Mouse (Mus musculus): ENCODE data around the gene Plcb3. TPM values are rescaled to one million over a fixed set of nuclear protein-coding genes. Genes with fewer than 3 reads are reported as not detected.
A peak's percentile ranks its signal among the peaks of the same experiment; 100 is the strongest.

Gene Plcb3
- polyA plus RNA-seq, 1 experiment from 2014 or later, result 50.6 TPM

DNA sequence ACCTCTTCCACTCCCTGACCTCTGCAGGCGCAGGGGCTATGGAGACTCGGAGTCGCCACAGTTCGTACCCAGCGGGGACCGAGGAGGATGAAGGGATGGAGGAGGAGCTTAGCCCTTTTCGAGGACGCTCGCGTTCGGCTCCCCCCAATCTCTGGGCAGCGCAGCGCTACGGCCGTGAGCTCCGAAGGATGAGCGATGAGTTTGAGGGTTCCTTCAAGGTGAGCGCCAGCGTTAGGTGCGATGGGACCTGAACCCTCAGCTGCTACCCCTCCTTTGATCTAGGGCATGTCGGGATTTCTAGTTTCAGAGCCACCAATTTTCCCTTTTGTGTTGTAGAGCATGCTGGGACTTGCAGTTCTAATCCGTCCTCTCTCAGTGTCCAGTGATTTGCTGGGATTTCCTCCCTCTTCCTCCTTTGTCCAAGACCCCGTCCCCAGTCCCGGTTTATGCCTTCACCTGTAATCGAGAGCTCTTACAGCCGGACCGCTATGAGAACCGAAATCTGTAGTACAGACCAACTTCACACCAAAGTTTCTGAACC, 25.6 kb downstream of the Plcb3 start:
- Histone ChIP-seq H3K4me2 (replicated peaks; ENCODE audit: low read depth, low read length) (peak overlapping the region; percentile 93), H3K4me1 (ENCODE audit: control insufficient read depth, insufficient read depth, low read length) (peaks cover 20% of the 10 kb centered on the region), H3K4me3 (ENCODE audit: low read depth, low read length) (peak overlapping the region; percentile 57), H3K27me3 (ENCODE audit: control insufficient read depth, insufficient read depth, low read length) (no peaks in the 10 kb centered on the region), H3K36me3 (ENCODE audit: control insufficient read depth, insufficient read depth, low read length) (peaks cover 21% of the 10 kb centered on the region), H3K27ac (ENCODE audit: low read length) (peak overlapping the region; percentile 97), H3K9me3 (ENCODE audit: control insufficient read depth, low read depth, low read length) (no peaks in the 10 kb centered on the region), H3K9ac (replicated peaks; ENCODE audit: low read depth, low read length) (peak overlapping the region; percentile 61)
- ATAC-seq (ENCODE audit: insufficient number of reproducible peaks, insufficient read depth, low FRiP score, low read depth), result 0 out of 2 replicates have a peak, but pooled peaks have one; percentile 3
- under 1% methylated on average over 28 of the region's 28 CpGs for WGBS

DNA sequence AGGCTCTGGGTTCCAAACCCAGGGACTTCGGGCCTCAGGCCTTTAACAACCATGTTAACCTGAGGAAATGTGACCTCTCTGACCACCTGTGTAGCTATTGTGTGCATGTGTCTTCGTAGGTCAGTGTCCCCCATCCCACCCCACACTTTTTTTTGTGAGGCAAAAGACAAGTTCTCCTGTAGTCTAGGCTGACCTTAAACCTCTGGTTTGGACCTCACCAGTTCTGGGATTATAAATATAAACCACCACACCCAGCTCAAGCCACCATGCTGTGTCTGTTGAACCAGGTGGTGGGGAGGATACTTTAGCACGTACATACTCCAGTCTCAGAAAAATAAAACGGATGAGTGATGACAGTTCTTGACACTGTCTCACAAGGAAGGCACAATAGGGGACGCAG, 26.3 kb downstream of the Plcb3 start:
- Histone ChIP-seq H3K4me1 (ENCODE audit: control insufficient read depth, insufficient read depth, low read length) (peaks cover 20% of the 10 kb centered on the region), H3K9ac (replicated peaks; ENCODE audit: low read depth, low read length) (peak overlapping the region; percentile 61; the same call in 1 of the 2 replicates), H3K36me3 (ENCODE audit: control insufficient read depth, insufficient read depth, low read length) (peaks cover 14% of the 10 kb centered on the region; the same call in 1 of the 2 replicates), H3K4me2 (replicated peaks; ENCODE audit: low read depth, low read length) (peak overlapping the region; percentile 93), H3K4me3 (ENCODE audit: low read depth, low read length) (peak overlapping the region; percentile 57), H3K9me3 (ENCODE audit: control insufficient read depth, low read depth, low read length) (no peaks in the 10 kb centered on the region), H3K27me3 (ENCODE audit: control insufficient read depth, insufficient read depth, low read length) (no peaks in the 10 kb centered on the region), H3K27ac (ENCODE audit: low read length) (peak overlapping the region; percentile 97; the same call in 1 of the 2 replicates)
- 55% methylated on average over 5 of the region's 5 CpGs for WGBS
- ATAC-seq (ENCODE audit: insufficient number of reproducible peaks, insufficient read depth, low FRiP score, low read depth), result no peak

DNA sequence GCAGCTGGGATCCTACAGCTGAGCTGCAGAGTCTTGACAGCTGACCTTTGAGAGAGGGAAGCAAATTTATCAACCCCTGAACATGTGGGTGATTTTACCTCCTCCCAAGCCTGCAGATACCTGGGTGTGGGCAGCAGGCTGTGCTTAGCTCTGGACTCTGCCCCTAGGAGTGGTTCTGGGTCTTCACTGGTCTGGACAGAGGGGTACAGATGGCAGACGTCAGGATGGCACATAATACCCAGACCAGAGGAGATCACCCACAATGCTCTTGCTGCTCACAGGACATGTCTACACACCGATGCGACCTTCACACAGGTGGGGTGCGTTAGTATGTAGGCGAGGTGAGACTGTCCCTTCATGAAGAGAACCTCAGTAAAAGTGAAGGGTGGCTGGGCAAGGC, 26.7 kb downstream of the Plcb3 start:
- 80% methylated on average over 5 of the region's 5 CpGs for WGBS
- Histone ChIP-seq H3K27me3 (ENCODE audit: control insufficient read depth, insufficient read depth, low read length) (no peaks in the 10 kb centered on the region), H3K4me3 (ENCODE audit: low read depth, low read length) (no peak overlapping the region), H3K9me3 (ENCODE audit: control insufficient read depth, low read depth, low read length) (no peaks in the 10 kb centered on the region), H3K4me2 (replicated peaks; ENCODE audit: low read depth, low read length) (peak overlapping the region; percentile 93), H3K36me3 (ENCODE audit: control insufficient read depth, insufficient read depth, low read length) (peaks cover 9% of the 10 kb centered on the region; the same call in 1 of the 2 replicates), H3K27ac (ENCODE audit: low read length) (no peak overlapping the region; the same call in 1 of the 2 replicates), H3K9ac (replicated peaks; ENCODE audit: low read depth, low read length) (no peak overlapping the region), H3K4me1 (ENCODE audit: control insufficient read depth, insufficient read depth, low read length) (peaks cover 20% of the 10 kb centered on the region)
- ATAC-seq (ENCODE audit: insufficient number of reproducible peaks, insufficient read depth, low FRiP score, low read depth), result no peak

DNA sequence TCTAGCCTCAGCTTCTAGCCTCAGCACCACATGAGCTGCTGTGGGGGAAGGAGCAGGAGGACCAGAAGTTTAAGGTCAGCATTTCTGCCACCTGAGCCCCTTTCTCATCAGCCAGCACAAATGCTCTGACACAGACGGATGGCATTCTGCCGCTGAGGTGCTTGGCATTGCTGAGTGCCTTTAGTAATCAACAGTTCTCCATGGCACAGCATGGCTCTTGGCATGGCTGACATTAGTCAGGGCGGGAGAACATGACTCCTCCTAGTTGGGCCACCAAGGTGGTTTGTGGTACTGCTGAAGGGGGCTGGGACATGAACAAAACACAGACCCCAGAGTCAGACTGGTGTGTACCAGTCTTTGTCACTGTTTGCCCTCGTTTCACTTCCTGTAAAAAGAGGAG, 28.1 kb downstream of the Plcb3 start:
- Histone ChIP-seq H3K4me1 (ENCODE audit: control insufficient read depth, insufficient read depth, low read length) (peaks cover 18% of the 10 kb centered on the region), H3K4me2 (replicated peaks; ENCODE audit: low read depth, low read length) (no peak overlapping the region), H3K9me3 (ENCODE audit: control insufficient read depth, low read depth, low read length) (no peaks in the 10 kb centered on the region), H3K9ac (replicated peaks; ENCODE audit: low read depth, low read length) (no peak overlapping the region), H3K4me3 (ENCODE audit: low read depth, low read length) (no peak overlapping the region), H3K27me3 (ENCODE audit: control insufficient read depth, insufficient read depth, low read length) (no peaks in the 10 kb centered on the region), H3K36me3 (ENCODE audit: control insufficient read depth, insufficient read depth, low read length) (no peaks in the 10 kb centered on the region; the same call in 1 of the 2 replicates), H3K27ac (ENCODE audit: low read length) (no peak overlapping the region)
- ATAC-seq (ENCODE audit: insufficient number of reproducible peaks, insufficient read depth, low FRiP score, low read depth), result no peak
- WGBS, result 76% methylated on average over 4 of the region's 4 CpGs

DNA sequence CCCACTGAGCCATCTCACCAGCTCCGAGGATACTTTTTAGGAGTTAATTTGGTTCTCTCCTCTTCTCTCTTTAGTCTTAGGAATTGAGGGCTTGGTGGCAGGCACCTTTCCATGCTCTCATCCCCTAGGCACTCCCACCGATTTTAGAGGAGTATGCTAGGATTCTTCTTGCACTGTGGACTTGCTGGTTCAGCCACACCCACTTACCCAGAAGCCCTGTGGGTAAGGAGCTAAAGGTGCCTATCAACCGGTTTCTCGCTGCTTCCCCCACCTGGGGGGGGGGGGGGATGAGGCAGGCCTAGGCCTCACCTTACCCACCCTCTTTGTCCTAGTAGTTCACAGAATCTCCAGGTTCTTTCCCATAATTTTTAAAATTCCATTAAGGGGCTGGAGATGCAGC, 28.5 kb downstream of the Plcb3 start:
- 45% methylated on average over 4 of the region's 4 CpGs for WGBS
- ATAC-seq (ENCODE audit: insufficient number of reproducible peaks, insufficient read depth, low FRiP score, low read depth), result no peak
- H3K9ac ChIP-seq (replicated peaks; ENCODE audit: low read depth, low read length), result no peak overlapping the region
- no peak overlapping the region for H3K4me3 ChIP-seq (ENCODE audit: low read depth, low read length)
- H3K9me3 ChIP-seq (ENCODE audit: control insufficient read depth, low read depth, low read length), result no peaks in the 10 kb centered on the region
- H3K4me2 ChIP-seq (replicated peaks; ENCODE audit: low read depth, low read length), result no peak overlapping the region
- H3K27me3 ChIP-seq (ENCODE audit: control insufficient read depth, insufficient read depth, low read length), result no peaks in the 10 kb centered on the region
- H3K36me3 ChIP-seq (ENCODE audit: control insufficient read depth, insufficient read depth, low read length), result no peaks in the 10 kb centered on the region; the same call in 1 of the 2 replicates
- peaks cover 19% of the 10 kb centered on the region for H3K4me1 ChIP-seq (ENCODE audit: control insufficient read depth, insufficient read depth, low read length)
- H3K27ac ChIP-seq (ENCODE audit: low read length), result no peak overlapping the region

DNA sequence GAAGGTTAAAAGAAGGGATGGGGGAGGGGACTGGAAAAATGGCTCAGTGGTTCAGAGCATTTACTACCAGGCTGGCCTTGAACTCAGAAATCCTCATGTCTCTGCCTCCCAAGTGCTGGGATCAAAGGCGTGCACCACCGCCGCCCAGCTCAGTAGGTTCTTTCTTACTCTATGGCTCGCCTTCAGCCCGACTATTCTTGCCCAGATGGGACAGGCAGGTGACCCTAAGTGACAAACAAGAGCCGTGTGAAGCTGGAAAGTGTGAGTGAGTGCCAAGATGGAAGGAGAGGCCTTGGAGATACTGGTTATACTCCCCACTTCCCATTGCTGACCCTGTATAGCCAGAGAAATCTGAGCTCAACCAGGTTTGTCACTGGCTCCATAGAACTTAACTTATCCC, 32.6 kb downstream of the Plcb3 start:
- no peak overlapping the region for H3K9ac ChIP-seq (replicated peaks; ENCODE audit: low read depth, low read length)
- 93% methylated on average over 6 of the region's 6 CpGs for WGBS
- ATAC-seq (ENCODE audit: insufficient number of reproducible peaks, insufficient read depth, low FRiP score, low read depth), result no peak
- no peak overlapping the region for H3K4me3 ChIP-seq (ENCODE audit: low read depth, low read length)
- peaks cover 11% of the 10 kb centered on the region; the same call in 1 of the 2 replicates for H3K4me1 ChIP-seq (ENCODE audit: control insufficient read depth, insufficient read depth, low read length)
- no peak overlapping the region for H3K4me2 ChIP-seq (replicated peaks; ENCODE audit: low read depth, low read length)
- no peaks in the 10 kb centered on the region; the same call in 1 of the 2 replicates for H3K36me3 ChIP-seq (ENCODE audit: control insufficient read depth, insufficient read depth, low read length)
- no peak overlapping the region for H3K27ac ChIP-seq (ENCODE audit: low read length)
- H3K9me3 ChIP-seq (ENCODE audit: control insufficient read depth, low read depth, low read length), result no peaks in the 10 kb centered on the region
- H3K27me3 ChIP-seq (ENCODE audit: control insufficient read depth, insufficient read depth, low read length), result no peaks in the 10 kb centered on the region

DNA sequence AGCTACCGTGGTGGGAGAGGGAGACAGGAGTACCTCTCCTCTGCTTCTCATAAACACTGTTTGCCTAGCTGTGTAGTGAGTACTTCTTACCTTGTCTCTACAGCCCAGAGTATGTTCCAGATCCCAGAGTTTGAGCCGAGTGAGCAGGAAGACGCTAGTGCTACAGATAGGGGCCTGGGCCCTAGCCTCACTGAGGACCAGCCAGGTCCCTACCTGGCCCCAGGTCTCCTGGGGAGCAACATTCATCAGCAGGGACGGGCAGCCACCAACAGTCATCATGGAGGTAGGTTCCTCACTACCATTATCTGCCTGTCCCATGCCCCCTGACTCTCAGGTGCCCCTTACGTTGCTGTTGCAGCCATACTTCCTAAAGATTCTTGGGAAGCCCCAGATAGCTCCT, 33.5 kb downstream of the Plcb3 start:
- H3K9me3 ChIP-seq (ENCODE audit: control insufficient read depth, low read depth, low read length), result no peaks in the 10 kb centered on the region
- 27% methylated on average over 5 of the region's 5 CpGs for WGBS
- H3K27ac ChIP-seq (ENCODE audit: low read length), result peak overlapping the region; percentile 98
- H3K4me2 ChIP-seq (replicated peaks; ENCODE audit: low read depth, low read length), result peak overlapping the region; percentile 99
- ATAC-seq (ENCODE audit: insufficient number of reproducible peaks, insufficient read depth, low FRiP score, low read depth), result no peak; the same call in 1 of the 2 replicates
- H3K4me1 ChIP-seq (ENCODE audit: control insufficient read depth, insufficient read depth, low read length), result peaks cover 11% of the 10 kb centered on the region; the same call in 1 of the 2 replicates
- H3K36me3 ChIP-seq (ENCODE audit: control insufficient read depth, insufficient read depth, low read length), result no peaks in the 10 kb centered on the region; the same call in 1 of the 2 replicates
- H3K27me3 ChIP-seq (ENCODE audit: control insufficient read depth, insufficient read depth, low read length), result no peaks in the 10 kb centered on the region
- peak overlapping the region; percentile 82 for H3K9ac ChIP-seq (replicated peaks; ENCODE audit: low read depth, low read length)
- H3K4me3 ChIP-seq (ENCODE audit: low read depth, low read length), result peak overlapping the region; percentile 85

DNA sequence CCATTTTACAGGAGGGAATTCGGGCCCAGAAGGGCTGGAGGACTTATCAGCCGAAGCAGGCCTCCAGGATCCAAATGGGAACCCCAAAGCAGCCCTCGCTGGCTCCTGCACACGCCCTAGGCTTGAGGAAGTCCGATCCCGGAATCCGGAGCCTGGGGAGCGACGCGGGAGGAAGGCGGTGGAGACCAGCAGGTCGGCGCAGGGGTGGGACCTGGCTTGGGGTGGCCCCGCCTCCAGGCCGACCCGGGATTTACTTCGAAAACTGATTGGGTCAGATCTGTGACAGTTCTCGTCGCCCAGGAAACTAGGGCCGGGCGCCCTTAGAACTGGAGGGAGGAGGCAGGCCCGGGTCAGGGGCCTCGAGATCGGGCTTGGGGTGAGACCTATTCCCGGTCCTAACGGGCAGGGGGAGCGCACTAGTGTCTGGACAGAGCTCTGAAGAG, 34.0 kb downstream of the Plcb3 start, which contains the start of gene Gpr137:
Gpr137 (minus strand) TSS at position 232 of the 443 bp plus-strand sequence.
- under 1% methylated on average over 27 of the region's 27 CpGs for WGBS
- H3K27ac ChIP-seq (ENCODE audit: low read length), result peak within 1 kb of the TSS; percentile 98
- no peaks in the 10 kb centered on the region for H3K9me3 ChIP-seq (ENCODE audit: control insufficient read depth, low read depth, low read length)
- H3K27me3 ChIP-seq (ENCODE audit: control insufficient read depth, insufficient read depth, low read length), result no peaks in the 10 kb centered on the region
- ATAC-seq (ENCODE audit: insufficient number of reproducible peaks, insufficient read depth, low FRiP score, low read depth), result peak; percentile 91
- H3K4me1 ChIP-seq (ENCODE audit: control insufficient read depth, insufficient read depth, low read length), result peaks cover 11% of the 10 kb centered on the region; the same call in 1 of the 2 replicates
- H3K9ac ChIP-seq (replicated peaks; ENCODE audit: low read depth, low read length), result peak within 1 kb of the TSS; percentile 82
- peak within 1 kb of the TSS; percentile 85 for H3K4me3 ChIP-seq (ENCODE audit: low read depth, low read length)
- H3K4me2 ChIP-seq (replicated peaks; ENCODE audit: low read depth, low read length), result peak within 1 kb of the TSS; percentile 99
- H3K36me3 ChIP-seq (ENCODE audit: control insufficient read depth, insufficient read depth, low read length), result no peaks in the 10 kb centered on the region; the same call in 1 of the 2 replicates

Measured in stomach, embryonic 14.5 days (tissue).